Mouse (Mus musculus) heart, postnatal 0 days (tissue): ENCODE results near the gene Olfr556. TPM values are rescaled to one million over a fixed set of nuclear protein-coding genes. Genes with fewer than 3 reads are reported as not detected.
"Not testable (repeated sequence)": the region's sequence is repeated elsewhere in the genome, so short reads cannot be mapped to it uniquely, and the experiment has no call there.

Experiments used
- ATAC-seq: fragments of 200-750 bp; cut with Nextera tagmentation; 2 replicates; pipeline ENCODE4 v1.8.0; 2017; ENCODE audit warnings: low read depth, moderate number of reproducible peaks, moderate library complexity; ENCODE audit not compliant: insufficient read depth
- DNase-seq: peaks from one replicate; pipeline ENCODE4 v3.0.0-alpha.2; 2016; ENCODE audit warnings: low spot score
- H3K27ac ChIP-seq: fragments of 300-500 bp; sonication (generic); 2 replicates; pipeline ENCODE4 v1.5.1; 2014; ENCODE audit warnings: low read depth, mild to moderate bottlenecking
- H3K27me3 ChIP-seq: fragments of 300-500 bp; sonication (generic); 2 replicates; pipeline ENCODE4 v1.6.1; 2014; ENCODE audit warnings: low read length, mixed read lengths; ENCODE audit not compliant: control insufficient read depth, insufficient read depth
- H3K36me3 ChIP-seq: fragments of 300-500 bp; sonication (generic); replicated peaks from 2 replicates; pipeline ENCODE4 v1.6.1; 2014; ENCODE audit warnings: low read length, mixed read lengths; ENCODE audit not compliant: control insufficient read depth, insufficient read depth
- H3K4me1 ChIP-seq: fragments of 300-500 bp; sonication (generic); 2 replicates; pipeline ENCODE4 v1.6.1; 2014; ENCODE audit warnings: antibody characterized with exemption; ENCODE audit not compliant: control insufficient read depth, insufficient read depth
- H3K4me2 ChIP-seq: fragments of 300-500 bp; sonication (generic); 2 replicates; pipeline ENCODE4 v1.6.1; 2014; ENCODE audit warnings: low read depth, mild to moderate bottlenecking, low read length, moderate library complexity
- H3K4me3 ChIP-seq: fragments of 300-500 bp; sonication (generic); 2 replicates; pipeline ENCODE4 v1.5.1; 2014; ENCODE audit warnings: low read depth, low read length
- H3K9ac ChIP-seq: fragments of 300-500 bp; sonication (generic); replicated peaks from 2 replicates; pipeline ENCODE4 v1.6.1; 2014; ENCODE audit warnings: low read depth, low read length, mixed read lengths
- H3K9me3 ChIP-seq: fragments of 300-500 bp; sonication (generic); replicated peaks from 2 replicates; pipeline ENCODE4 v1.6.1; 2016; ENCODE audit warnings: low read length; ENCODE audit not compliant: control insufficient read depth
- CTCF ChIP-seq: IDR thresholded peaks from 2 replicates; pipeline ENCODE4 v1.5.1; 2016; ENCODE audit warnings: antibody characterized with exemption, control low read depth, low read depth
- EP300 ChIP-seq: IDR thresholded peaks from 2 replicates; pipeline ENCODE4 v1.6.1; 2016; ENCODE audit warnings: antibody characterized with exemption, low read depth
- WGBS: fragments of 180-500 bp; shearing (Covaris S2); extraction: QIAGEN DNeasy Blood & Tissue Kit; methylation state at CpG from one replicate; pipeline ENCODE4 v1.1.7; 2014; 5-methylcytosine and 5-hydroxymethylcytosine counted together
- polyA plus RNA-seq: library from polyadenylated mRNA; unstranded; fragments of >200 nt; fragmentation: Nextera tagmentation; extraction: Ambion mirVana; gene quantifications from 2 replicates; pipeline ENCODE4 v1.2.1, GENCODE M21; 2015
- total RNA-seq: library from RNA; depleted of rRNA; stranded (reverse); fragments of >200 nt; gene quantifications from 2 replicates; pipeline ENCODE4 v1.2.3, GENCODE M21; 2014; ENCODE audit warnings: low replicate concordance; rRNA removed

Gene Olfr556
- not detected in 2 replicates for total RNA-seq
- polyA plus RNA-seq, result not detected in 2 replicates

GRCm38 (mm10) chr7:102664599-102664998 lies at the start of gene Olfr556:
TSS of gene Olfr556 (plus strand) at chr7:102664899.
- Histone ChIP-seq H3K9me3 (no peaks in the 10 kb centered on the region), H3K27ac (no peak within 1 kb of the TSS), H3K4me1 (no peaks in the 10 kb centered on the region), H3K4me3 (no peak within 1 kb of the TSS), H3K27me3 (no peaks in the 10 kb centered on the region), H3K4me2 (no peak within 1 kb of the TSS), H3K9ac (no peak within 1 kb of the TSS), H3K36me3 (no peaks in the 10 kb centered on the region)
- 59% methylated on average over 3 of the region's 3 CpGs for WGBS
- ATAC-seq, result no peak
- no peak for TF ChIP-seq EP300
- no peak for TF ChIP-seq CTCF
- DNase-seq, result no peak

GRCm38 (mm10) chr7:102618118-102618517 lies 46.6 kb upstream of the Olfr556 start, which contains the start of gene Olfr553:
TSS of gene Olfr553 (minus strand) at chr7:102618218.
- TF ChIP-seq CTCF (no peak), EP300 (no peak)
- Histone ChIP-seq H3K4me2 (no peak within 1 kb of the TSS), H3K9ac (no peak within 1 kb of the TSS), H3K4me1 (no peaks in the 10 kb centered on the region), H3K27ac (no peak within 1 kb of the TSS), H3K27me3 (no peaks in the 10 kb centered on the region), H3K36me3 (no peaks in the 10 kb centered on the region), H3K9me3 (no peaks in the 10 kb centered on the region), H3K4me3 (no peak within 1 kb of the TSS)
- no peak for ATAC-seq
- no peak for DNase-seq

- WGBS, result 19% methylated on average over 5 of the region's 5 CpGs
- Histone ChIP-seq H3K4me1 (no peaks in the 10 kb centered on the region), H3K9me3 (no peaks in the 10 kb centered on the region), H3K36me3 (no peaks in the 10 kb centered on the region), H3K27ac (no peak overlapping the region), H3K4me2 (no peak overlapping the region), H3K4me3 (no peak overlapping the region), H3K9ac (no peak overlapping the region), H3K27me3 (no peaks in the 10 kb centered on the region)
- no peak for DNase-seq
- no peak for ATAC-seq
- TF ChIP-seq CTCF (no peak), EP300 (no peak)
Measured at GRCm38 (mm10) chr7:102619608-102620007, 45.1 kb upstream of the Olfr556 start.

GRCm38 (mm10) chr7:102620368-102620767 lies 44.3 kb upstream of the Olfr556 start:
- not testable (repeated sequence) for DNase-seq, H3K4me2 ChIP-seq, H3K4me3 ChIP-seq, ATAC-seq, H3K27ac ChIP-seq, H3K36me3 ChIP-seq, H3K4me1 ChIP-seq, H3K9ac ChIP-seq, H3K9me3 ChIP-seq, H3K27me3 ChIP-seq
- WGBS, result 78% methylated on average over 17 of the region's 19 CpGs

GRCm38 (mm10) chr7:102636665-102637064 lies 28.0 kb upstream of the Olfr556 start:
- WGBS, result 32% methylated on average over 3 of the region's 3 CpGs
- Histone ChIP-seq H3K27me3 (no peaks in the 10 kb centered on the region), H3K9ac (no peak overlapping the region), H3K27ac (no peak overlapping the region), H3K4me3 (no peak overlapping the region), H3K4me2 (no peak overlapping the region), H3K36me3 (no peaks in the 10 kb centered on the region), H3K9me3 (no peaks in the 10 kb centered on the region), H3K4me1 (no peaks in the 10 kb centered on the region)
- TF ChIP-seq CTCF (peak; percentile 63), EP300 (no peak)
- ATAC-seq (no peak), DNase-seq (no peak)

- no peak within 1 kb of the TSS for H3K4me3 ChIP-seq
- no peak within 1 kb of the TSS for H3K4me2 ChIP-seq
- ATAC-seq (no peak), DNase-seq (no peak)
- no peaks in the 10 kb centered on the region for H3K36me3 ChIP-seq
- TF ChIP-seq CTCF, result no peak
- TF ChIP-seq EP300, result no peak
- WGBS, result 68% methylated on average over 1 of the region's 1 CpGs
- no peaks in the 10 kb centered on the region for H3K9me3 ChIP-seq
- H3K9ac ChIP-seq, result no peak within 1 kb of the TSS
- H3K27me3 ChIP-seq, result no peaks in the 10 kb centered on the region
- H3K4me1 ChIP-seq, result no peaks in the 10 kb centered on the region
- H3K27ac ChIP-seq, result no peak within 1 kb of the TSS
Measured at GRCm38 (mm10) chr7:102638132-102638531, 26.6 kb upstream of the Olfr556 start, which contains the start of gene Olfr554. TSS of gene Olfr554 (plus strand) at chr7:102638432.

- H3K4me3 ChIP-seq, H3K9me3 ChIP-seq, H3K4me2 ChIP-seq, H3K9ac ChIP-seq, DNase-seq, H3K36me3 ChIP-seq, H3K4me1 ChIP-seq, H3K27ac ChIP-seq, ATAC-seq, H3K27me3 ChIP-seq: not testable (repeated sequence)
- WGBS, result 33% methylated on average over 3 of the region's 4 CpGs
Measured at GRCm38 (mm10) chr7:102644945-102645344, 19.8 kb upstream of the Olfr556 start.
